Mouse (Mus musculus) C2C12 (cell line): ENCODE data around the gene Ncapg2. TPM values are rescaled to one million over a fixed set of nuclear protein-coding genes. Genes with fewer than 3 reads are reported as not detected.

Experiments used
- H3K27me3 ChIP-seq: one replicate; pipeline ENCODE4 v1.6.1; 2011; ENCODE audit not compliant: control insufficient read depth, insufficient read depth, insufficient read length
- H3K36me3 ChIP-seq: one replicate; pipeline ENCODE4 v1.6.1; 2011; ENCODE audit not compliant: control insufficient read depth, insufficient read depth
- H3K4me3 ChIP-seq: one replicate; pipeline ENCODE4 v1.5.1; 2011; ENCODE audit warnings: mild to moderate bottlenecking, control low read depth; ENCODE audit not compliant: poor library complexity, insufficient read depth, severe bottlenecking
- H3K79me2 ChIP-seq: one replicate; pipeline ENCODE4 v1.6.1; 2011; ENCODE audit not compliant: control insufficient read depth, insufficient read depth
- H3K79me3 ChIP-seq: one replicate; pipeline ENCODE4 v1.6.1; 2011; ENCODE audit warnings: low read depth, control low read depth
- H3ac ChIP-seq: one replicate; pipeline ENCODE3; 2011; ENCODE audit warnings: low read depth; ENCODE audit not compliant: control insufficient read depth, insufficient read length
- CEBPB ChIP-seq: IDR thresholded peaks from one replicate; pipeline ENCODE4 v1.6.1; 2011; ENCODE audit warnings: low read depth, mild to moderate bottlenecking, control low read depth, moderate library complexity
- CTCF ChIP-seq: IDR thresholded peaks from one replicate; pipeline ENCODE4 v1.5.1; 2011; ENCODE audit not compliant: control insufficient read depth, insufficient read depth, insufficient read length
- FOSL1 ChIP-seq: IDR thresholded peaks from one replicate; pipeline ENCODE4 v1.8.0; 2011; ENCODE audit warnings: mild to moderate bottlenecking, low read length; ENCODE audit not compliant: poor library complexity, insufficient read depth, severe bottlenecking
- MAX ChIP-seq: IDR thresholded peaks from one replicate; pipeline ENCODE4 v1.6.1; 2011; ENCODE audit warnings: mild to moderate bottlenecking, control low read depth
- MYOD1 ChIP-seq: IDR thresholded peaks from one replicate; pipeline ENCODE4 v1.6.1; 2011; ENCODE audit warnings: low read depth; ENCODE audit not compliant: control insufficient read depth, insufficient read length
- MYOG ChIP-seq: IDR thresholded peaks from one replicate; pipeline ENCODE4 v1.6.1; 2011; ENCODE audit not compliant: control insufficient read depth, insufficient read length; ENCODE audit errors: extremely low read depth
- USF1 ChIP-seq: IDR thresholded peaks from one replicate; pipeline ENCODE4 v1.6.1; 2011; ENCODE audit warnings: low read depth, mild to moderate bottlenecking, control low read depth, moderate library complexity
- polyA plus RNA-seq: library from polyadenylated mRNA; unstranded; fragments of >200 nt; fragmentation: generic; extraction: Trizol; gene quantifications from one replicate; pipeline ENCODE4 v1.2.1, GENCODE M21; 2012; ENCODE audit warnings: missing spikeins

The Ncapg2 gene
- polyA plus RNA-seq, 1 experiment = 14.3 TPM

GRCm38 (mm10) chr12:116473761-116474160 lies 68.6 kb downstream of the Ncapg2 start:
- no peak overlapping the region for H3ac ChIP-seq
- no peak overlapping the region for H3K4me3 ChIP-seq
- H3K27me3 ChIP-seq = no peaks in the 10 kb centered on the region
- no peaks in the 10 kb centered on the region for H3K79me2 ChIP-seq
- H3K79me3 ChIP-seq = no peaks in the 10 kb centered on the region
- H3K36me3 ChIP-seq = peaks cover 7% of the 10 kb centered on the region
- TF ChIP-seq CTCF = no peak
- no peak for TF ChIP-seq FOSL1
- no peak for TF ChIP-seq MYOG
- TF ChIP-seq MAX = no peak
- no peak for TF ChIP-seq CEBPB
- TF ChIP-seq USF1 = no peak
- TF ChIP-seq MYOD1 = no peak

- Histone ChIP-seq H3ac (no peak overlapping the region), H3K36me3 (peaks cover 4% of the 10 kb centered on the region), H3K27me3 (no peaks in the 10 kb centered on the region), H3K4me3 (no peak overlapping the region), H3K79me2 (no peaks in the 10 kb centered on the region), H3K79me3 (no peaks in the 10 kb centered on the region)
- no peak for TF ChIP-seq CTCF
- no peak for TF ChIP-seq CEBPB
- no peak for TF ChIP-seq FOSL1
- TF ChIP-seq MAX = no peak
- no peak for TF ChIP-seq MYOG
- TF ChIP-seq MYOD1 = no peak
- no peak for TF ChIP-seq USF1
These were observed 69.5 kb downstream of the Ncapg2 start for GRCm38 (mm10) chr12:116474676-116475075.

GRCm38 (mm10) chr12:116478771-116479170 lies 73.6 kb downstream of the Ncapg2 start:
- Histone ChIP-seq H3K79me2 (no peaks in the 10 kb centered on the region), H3K79me3 (no peaks in the 10 kb centered on the region), H3K27me3 (no peaks in the 10 kb centered on the region), H3K4me3 (no peak overlapping the region), H3K36me3 (no peaks in the 10 kb centered on the region), H3ac (no peak overlapping the region)
- no peak for TF ChIP-seq MAX
- no peak for TF ChIP-seq MYOD1
- no peak for TF ChIP-seq FOSL1
- TF ChIP-seq MYOG = no peak
- no peak for TF ChIP-seq USF1
- no peak for TF ChIP-seq CTCF

GRCm38 (mm10) chr12:116481921-116482320 lies 76.7 kb downstream of the Ncapg2 start:
- TF ChIP-seq USF1 (no peak), CEBPB (no peak), MAX (no peak), FOSL1 (no peak), MYOD1 (no peak), MYOG (no peak), CTCF (no peak)
- H3K79me2 ChIP-seq = no peaks in the 10 kb centered on the region
- no peak overlapping the region for H3K4me3 ChIP-seq
- H3ac ChIP-seq = no peak overlapping the region
- peaks cover 9% of the 10 kb centered on the region for H3K27me3 ChIP-seq
- no peaks in the 10 kb centered on the region for H3K79me3 ChIP-seq
- H3K36me3 ChIP-seq = no peaks in the 10 kb centered on the region

GRCm38 (mm10) chr12:116483581-116483980 lies 78.4 kb downstream of the Ncapg2 start:
- Histone ChIP-seq H3K27me3 (peaks cover 14% of the 10 kb centered on the region), H3ac (no peak overlapping the region), H3K79me3 (no peaks in the 10 kb centered on the region), H3K36me3 (no peaks in the 10 kb centered on the region), H3K79me2 (no peaks in the 10 kb centered on the region), H3K4me3 (no peak overlapping the region)
- TF ChIP-seq MAX = no peak
- no peak for TF ChIP-seq MYOG
- no peak for TF ChIP-seq CTCF
- TF ChIP-seq USF1 = no peak

GRCm38 (mm10) chr12:116484991-116485390 lies 79.8 kb downstream of the Ncapg2 start:
- TF ChIP-seq MYOG (no peak), MYOD1 (no peak), USF1 (no peak), MAX (no peak), CTCF (no peak), FOSL1 (no peak), CEBPB (no peak)
- no peak overlapping the region for H3K4me3 ChIP-seq
- no peaks in the 10 kb centered on the region for H3K79me3 ChIP-seq
- H3K36me3 ChIP-seq = no peaks in the 10 kb centered on the region
- peaks cover 14% of the 10 kb centered on the region for H3K27me3 ChIP-seq
- no peaks in the 10 kb centered on the region for H3K79me2 ChIP-seq
- H3ac ChIP-seq = no peak overlapping the region
